Mouse (Mus musculus) forebrain, embryonic 10.5 days (tissue): ENCODE measurements around the gene Mcm3ap. TPM values are rescaled to one million over a fixed set of nuclear protein-coding genes. Genes with fewer than 3 reads are reported as not detected.

Source experiments
- DNase-seq: peaks from one replicate; pipeline ENCODE4 v3.0.0-alpha.2; 2017; ENCODE audit warnings: low spot score; ENCODE audit errors: extremely low spot score
- H3K27ac ChIP-seq: fragments of 300-500 bp; sonication (generic); 2 replicates; pipeline ENCODE4 v1.5.1; 2016; ENCODE audit warnings: mild to moderate bottlenecking
- H3K27me3 ChIP-seq: fragments of 300-500 bp; sonication (generic); 2 replicates; pipeline ENCODE4 v1.6.1; 2016; ENCODE audit warnings: mild to moderate bottlenecking; ENCODE audit not compliant: poor library complexity, severe bottlenecking
- H3K36me3 ChIP-seq: fragments of 300-500 bp; sonication (generic); replicated peaks from 2 replicates; pipeline ENCODE4 v1.6.1; 2016; ENCODE audit warnings: mild to moderate bottlenecking, moderate library complexity
- H3K4me1 ChIP-seq: fragments of 300-500 bp; sonication (generic); 2 replicates; pipeline ENCODE4 v1.6.1; 2016
- H3K4me3 ChIP-seq: fragments of 300-500 bp; sonication (generic); 2 replicates; pipeline ENCODE4 v1.5.1; 2016; ENCODE audit warnings: mild to moderate bottlenecking, moderate library complexity
- H3K9me3 ChIP-seq: fragments of 300-500 bp; sonication (generic); 2 replicates; pipeline ENCODE4 v1.6.1; 2016; ENCODE audit warnings: mild to moderate bottlenecking, moderate library complexity
- whole genome bisulfite sequencing: fragments of 180-500 bp; shearing (Covaris S2); methylation state at CpG from one replicate; pipeline ENCODE4 v1.1.7; 2016; 5-methylcytosine and 5-hydroxymethylcytosine counted together
- polyA plus RNA-seq: library from polyadenylated mRNA; unstranded; fragments of >200 nt; fragmentation: Nextera tagmentation; extraction: Ambion mirVana; gene quantifications from 2 replicates; pipeline ENCODE4 v1.2.1, GENCODE M21; 2016

Mcm3ap gene
- polyA plus RNA-seq, 1 experiment from 2014 or later = 81.7 TPM

DNA sequence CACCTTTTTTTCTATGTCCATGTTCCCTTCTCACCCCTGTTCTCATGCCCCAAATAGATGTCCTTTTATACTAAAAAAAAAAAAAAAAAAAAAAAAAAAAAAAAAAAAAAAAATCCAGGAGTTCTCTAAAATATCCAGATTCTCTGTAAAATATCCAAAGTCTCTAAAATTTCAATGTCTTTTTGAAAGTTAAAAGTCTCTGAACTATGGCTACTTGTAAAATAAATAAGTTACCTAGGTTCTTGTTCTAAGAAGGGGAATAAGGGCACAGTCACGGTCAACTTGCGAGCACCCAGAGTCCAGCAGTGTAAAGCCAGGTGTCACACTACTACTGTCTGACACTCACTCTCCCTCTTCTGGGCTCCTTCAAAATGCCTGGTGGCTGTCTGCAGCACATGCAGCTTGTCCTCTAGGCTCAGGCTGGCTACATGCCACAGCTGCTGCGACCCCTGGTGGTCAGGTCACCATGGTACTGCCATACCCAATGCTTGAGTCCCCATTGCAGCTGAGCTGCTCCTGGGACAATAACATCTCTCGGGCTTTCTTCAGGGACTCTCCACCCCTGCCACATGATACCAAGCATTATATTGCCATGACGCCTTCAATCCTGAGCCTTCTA lies 44.3 kb downstream of the Mcm3ap start:
- H3K27ac ChIP-seq = no peak overlapping the region
- peaks cover 5% of the 10 kb centered on the region for H3K9me3 ChIP-seq
- no peaks in the 10 kb centered on the region for H3K4me1 ChIP-seq
- peak; percentile 80 for DNase-seq
- H3K4me3 ChIP-seq = no peak overlapping the region
- H3K36me3 ChIP-seq = peaks cover 95% of the 10 kb centered on the region
- WGBS = 42% methylated on average over 5 of the region's 5 CpGs
- H3K27me3 ChIP-seq = no peaks in the 10 kb centered on the region

DNA sequence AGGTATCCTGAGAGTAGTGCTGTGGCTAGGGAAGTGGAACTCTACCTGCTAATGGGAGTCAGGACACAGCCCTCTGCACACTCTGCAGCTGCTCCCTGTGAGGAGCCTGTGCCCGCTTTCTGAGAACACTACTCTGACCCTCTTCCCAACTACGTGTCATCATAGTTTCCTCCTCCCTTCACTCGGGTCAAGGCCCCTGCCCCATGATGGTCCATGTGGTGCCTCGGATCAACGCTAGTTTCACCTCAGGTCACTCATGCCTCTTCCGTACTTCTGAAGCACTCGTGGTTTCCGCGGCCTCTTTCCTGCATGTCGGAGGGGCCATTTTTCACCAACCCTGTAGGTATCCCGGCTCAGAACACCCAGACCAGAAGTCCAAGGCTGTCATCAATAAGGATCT lies 62.2 kb downstream of the Mcm3ap start:
- H3K9me3 ChIP-seq = no peaks in the 10 kb centered on the region
- H3K4me1 ChIP-seq = peaks cover 36% of the 10 kb centered on the region
- DNase-seq = no peak
- peaks cover 35% of the 10 kb centered on the region for H3K36me3 ChIP-seq
- peak overlapping the region; percentile 87 for H3K4me3 ChIP-seq
- 7% methylated on average over 11 of the region's 11 CpGs for WGBS
- no peaks in the 10 kb centered on the region for H3K27me3 ChIP-seq
- H3K27ac ChIP-seq = peak overlapping the region; percentile 91

DNA sequence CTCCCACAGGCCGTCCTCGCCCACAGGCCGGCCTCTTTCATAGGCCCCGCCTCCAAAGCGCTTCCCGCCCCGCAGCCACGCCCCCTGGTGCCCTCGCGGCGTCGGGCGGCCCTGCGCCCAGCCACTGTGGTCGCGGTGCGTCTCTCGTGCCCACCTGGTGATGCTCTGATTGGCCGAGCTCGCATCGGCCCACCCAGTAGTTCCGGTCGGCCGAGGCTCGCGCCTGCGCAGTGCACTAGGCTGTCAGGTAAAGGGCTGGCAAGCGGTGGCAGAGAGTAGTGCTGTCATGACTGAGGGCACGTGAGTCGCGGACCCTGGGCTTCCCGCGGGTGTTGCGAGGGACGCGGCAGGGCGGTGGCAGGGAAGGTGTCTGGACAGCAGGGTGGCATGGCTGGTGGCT lies 62.6 kb downstream of the Mcm3ap start, which contains the start of gene Lss:
Gene Lss, plus strand, starts transcription at position 214 of the 400 bp plus-strand sequence.
- WGBS = under 1% methylated on average over 37 of the region's 37 CpGs
- Histone ChIP-seq H3K27me3 (no peaks in the 10 kb centered on the region), H3K36me3 (peaks cover 40% of the 10 kb centered on the region), H3K4me3 (peak within 1 kb of the TSS; percentile 87), H3K27ac (peak within 1 kb of the TSS; percentile 91), H3K9me3 (no peaks in the 10 kb centered on the region), H3K4me1 (peaks cover 36% of the 10 kb centered on the region)
- DNase-seq = peak; percentile 96

DNA sequence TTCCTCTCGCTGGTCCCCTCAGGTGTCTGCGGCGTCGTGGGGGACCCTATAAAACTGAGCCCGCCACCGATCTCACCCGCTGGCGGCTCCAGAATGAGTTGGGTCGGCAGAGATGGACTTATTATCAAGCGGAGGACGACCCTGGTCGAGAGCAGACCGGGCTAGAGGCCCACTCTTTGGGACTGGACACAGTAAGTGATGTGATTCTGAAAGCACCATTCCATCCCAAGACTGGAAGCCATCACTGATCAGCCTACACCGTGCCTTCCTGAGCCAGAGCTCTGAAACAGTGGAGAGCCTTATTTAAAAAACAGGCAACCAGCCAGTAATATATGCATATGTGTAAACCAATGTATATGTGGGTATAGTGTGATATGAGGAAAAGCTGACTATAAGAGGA lies 63.1 kb downstream of the Mcm3ap start:
- Histone ChIP-seq H3K4me1 (peaks cover 36% of the 10 kb centered on the region), H3K27me3 (no peaks in the 10 kb centered on the region), H3K9me3 (no peaks in the 10 kb centered on the region), H3K36me3 (peaks cover 44% of the 10 kb centered on the region), H3K4me3 (peak overlapping the region; percentile 87), H3K27ac (peak overlapping the region; percentile 91)
- no peak for DNase-seq
- 2% methylated on average over 14 of the region's 14 CpGs for WGBS

DNA sequence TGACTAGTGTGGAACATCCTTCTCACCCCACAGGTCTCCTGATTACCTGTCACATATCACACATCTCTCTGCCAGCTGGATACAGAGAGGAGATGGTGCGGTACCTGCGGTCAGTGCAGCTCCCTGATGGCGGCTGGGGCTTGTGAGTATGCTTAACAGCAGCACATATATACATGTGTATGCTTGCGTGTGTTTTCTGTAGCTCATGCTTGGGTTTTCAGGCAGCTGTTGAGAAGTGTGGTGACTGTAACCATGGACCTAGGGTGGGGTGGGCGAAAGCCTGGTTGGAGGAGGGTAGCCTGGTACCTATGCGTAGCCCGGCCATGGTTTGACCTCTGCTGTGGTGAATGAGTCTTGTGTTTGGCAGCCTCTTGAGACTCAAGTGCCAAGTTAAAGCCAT lies 66.8 kb downstream of the Mcm3ap start:
- no peaks in the 10 kb centered on the region for H3K27me3 ChIP-seq
- no peaks in the 10 kb centered on the region for H3K9me3 ChIP-seq
- no peak overlapping the region for H3K4me3 ChIP-seq
- H3K4me1 ChIP-seq = peaks cover 34% of the 10 kb centered on the region
- H3K36me3 ChIP-seq = peaks cover 81% of the 10 kb centered on the region
- no peak for DNase-seq
- WGBS = 97% methylated on average over 7 of the region's 7 CpGs
- no peak overlapping the region for H3K27ac ChIP-seq

DNA sequence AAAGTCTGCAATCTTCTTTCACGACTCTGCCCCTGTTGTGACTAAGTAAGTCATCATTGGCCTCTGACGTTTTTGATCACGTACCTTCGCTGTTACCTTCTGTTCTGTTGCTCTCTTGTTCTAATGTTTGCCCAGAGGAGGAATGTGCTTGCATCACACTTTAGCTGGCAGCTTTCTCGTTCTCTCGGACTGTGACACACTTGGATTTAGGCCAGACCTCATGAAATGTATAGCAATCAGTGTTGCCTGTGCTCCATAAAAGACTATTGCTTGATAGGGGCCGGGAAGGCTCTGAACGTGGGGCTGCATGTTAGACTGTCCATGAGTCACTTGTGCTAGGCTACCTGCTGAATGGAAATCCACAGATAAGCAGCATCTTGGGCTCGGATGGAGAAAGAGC lies 68.9 kb downstream of the Mcm3ap start:
- no peaks in the 10 kb centered on the region for H3K9me3 ChIP-seq
- no peaks in the 10 kb centered on the region for H3K27me3 ChIP-seq
- H3K36me3 ChIP-seq = peaks cover 99% of the 10 kb centered on the region
- 89% methylated on average over 9 of the region's 9 CpGs for WGBS
- no peak overlapping the region for H3K4me3 ChIP-seq
- H3K4me1 ChIP-seq = peaks cover 13% of the 10 kb centered on the region
- DNase-seq = no peak
- H3K27ac ChIP-seq = no peak overlapping the region

DNA sequence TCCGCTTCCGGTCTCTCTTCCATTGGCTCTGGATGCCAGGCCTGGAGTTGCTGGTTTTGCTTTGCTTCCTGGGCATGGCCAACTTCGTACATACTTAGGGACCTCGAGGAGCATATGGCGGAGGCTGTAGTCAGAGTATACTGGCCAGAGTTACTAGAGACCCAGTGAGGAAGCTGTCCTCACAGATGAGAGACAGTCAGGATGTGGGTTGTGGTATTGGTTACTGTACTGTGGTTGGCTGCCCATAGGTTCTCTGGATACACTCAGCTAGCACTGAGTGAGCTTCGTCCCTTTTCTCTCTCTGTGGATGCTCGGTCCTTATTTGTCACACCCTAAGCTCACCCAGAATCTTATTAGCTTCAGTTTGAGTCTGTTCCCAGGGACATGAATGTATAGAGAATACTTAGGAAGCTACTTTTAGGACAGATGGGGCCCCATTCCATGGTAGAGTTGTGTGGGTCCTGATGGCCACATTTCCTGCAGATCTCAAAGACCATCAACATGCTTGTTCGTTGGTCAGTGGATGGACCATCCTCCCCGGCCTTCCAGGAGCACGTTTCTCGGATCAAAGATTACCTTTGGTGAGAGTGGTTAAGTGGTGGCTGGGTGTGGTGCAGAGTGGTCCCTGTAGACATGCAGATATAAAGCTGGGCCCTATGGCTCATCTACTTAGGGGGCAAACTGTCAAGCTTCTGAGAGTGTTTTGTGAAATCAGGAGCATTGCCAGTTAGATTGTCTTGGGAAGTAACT lies 72.8 kb downstream of the Mcm3ap start:
- 93% methylated on average over 11 of the region's 11 CpGs for WGBS

DNA sequence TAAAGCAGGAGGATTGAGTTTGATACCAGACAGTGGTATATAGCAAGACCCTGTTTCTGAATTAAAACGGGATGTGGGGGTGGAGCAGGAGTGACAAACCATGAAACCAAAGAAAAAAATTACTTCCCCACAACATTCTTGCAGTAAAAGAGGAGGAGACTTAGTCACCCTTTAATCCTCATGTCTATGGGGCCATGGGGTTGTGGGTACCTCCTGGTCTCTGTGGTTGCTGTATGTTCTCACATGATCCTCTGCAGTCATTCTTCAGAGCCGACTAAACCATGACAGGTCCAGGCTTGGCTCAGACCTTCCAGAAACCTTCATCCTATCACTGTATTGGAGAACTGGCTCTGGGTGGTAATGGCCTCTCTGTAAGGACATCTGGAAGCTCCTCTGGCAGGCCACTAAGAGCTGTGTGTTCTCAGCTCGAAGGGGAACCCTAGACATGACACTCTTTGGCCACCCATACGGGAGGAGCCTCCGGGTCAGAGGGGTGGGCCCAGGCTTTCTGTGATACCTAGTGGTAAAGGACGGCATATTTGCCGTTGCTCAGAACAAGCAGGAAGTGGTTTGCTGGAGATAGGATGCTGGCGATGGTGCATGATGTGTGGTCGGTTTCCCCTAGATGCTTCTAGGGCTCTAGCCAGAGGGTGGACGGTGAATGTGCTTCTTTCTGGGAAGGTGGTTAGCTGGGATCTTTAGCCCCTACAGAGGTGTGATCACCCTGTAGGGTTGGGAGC lies 74.1 kb downstream of the Mcm3ap start:
- no peaks in the 10 kb centered on the region for H3K9me3 ChIP-seq
- H3K4me3 ChIP-seq = no peak overlapping the region
- WGBS = 89% methylated on average over 10 of the region's 10 CpGs
- H3K27ac ChIP-seq = no peak overlapping the region
- H3K4me1 ChIP-seq = no peaks in the 10 kb centered on the region
- no peak for DNase-seq
- no peaks in the 10 kb centered on the region for H3K27me3 ChIP-seq
- H3K36me3 ChIP-seq = peaks cover 100% of the 10 kb centered on the region

More for the DNA sequence above, 72.8 kb downstream of the Mcm3ap start:
- DNase-seq = no peak
- no peaks in the 10 kb centered on the region for H3K9me3 ChIP-seq
- H3K4me1 ChIP-seq = no peaks in the 10 kb centered on the region
- no peak overlapping the region for H3K27ac ChIP-seq
- H3K27me3 ChIP-seq = no peaks in the 10 kb centered on the region
- no peak overlapping the region for H3K4me3 ChIP-seq
- H3K36me3 ChIP-seq = peaks cover 100% of the 10 kb centered on the region

DNA sequence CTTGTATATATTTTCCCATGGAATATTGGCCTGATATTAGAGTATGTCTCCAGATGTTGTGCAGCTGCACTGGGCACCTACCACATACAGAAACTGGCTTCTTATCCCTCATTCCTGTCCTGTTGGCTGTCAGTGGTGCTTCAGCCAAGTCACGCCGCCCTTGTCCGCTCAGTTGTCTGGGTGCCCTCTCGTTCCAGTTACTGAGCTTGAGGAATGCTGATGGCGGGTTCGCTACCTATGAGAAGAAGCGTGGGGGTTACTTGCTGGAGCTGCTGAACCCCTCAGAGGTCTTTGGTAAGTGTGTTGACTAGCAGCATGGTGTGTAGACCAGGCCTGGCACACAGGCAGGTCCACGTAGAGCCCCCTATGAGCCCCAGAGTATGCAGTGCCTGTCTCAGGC lies 77.8 kb downstream of the Mcm3ap start:
- WGBS = 95% methylated on average over 8 of the region's 8 CpGs
- no peaks in the 10 kb centered on the region for H3K27me3 ChIP-seq
- no peaks in the 10 kb centered on the region for H3K4me1 ChIP-seq
- H3K27ac ChIP-seq = no peak overlapping the region
- no peaks in the 10 kb centered on the region for H3K9me3 ChIP-seq
- H3K36me3 ChIP-seq = peaks cover 100% of the 10 kb centered on the region
- no peak for DNase-seq
- H3K4me3 ChIP-seq = no peak overlapping the region

DNA sequence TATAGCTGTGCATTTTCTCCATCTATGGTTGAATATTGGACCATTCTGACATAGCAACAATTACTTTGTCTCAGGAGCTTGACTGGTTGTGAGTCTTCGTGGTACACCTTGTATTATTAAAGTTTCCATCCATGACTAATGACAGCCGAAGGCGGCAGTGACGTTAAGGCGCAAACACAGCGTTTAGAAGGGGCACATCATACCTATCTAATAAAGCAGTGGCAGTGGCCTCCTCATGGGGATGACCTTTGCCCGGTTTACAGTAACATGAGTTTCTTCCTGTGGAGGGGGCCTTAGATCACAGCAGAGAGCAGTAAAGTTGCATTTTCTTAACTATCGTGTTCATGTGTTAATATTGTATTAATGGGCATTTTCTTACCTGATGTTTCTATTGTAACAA lies 79.5 kb downstream of the Mcm3ap start:
- Histone ChIP-seq H3K36me3 (peaks cover 100% of the 10 kb centered on the region), H3K27ac (no peak overlapping the region), H3K4me1 (no peaks in the 10 kb centered on the region), H3K27me3 (no peaks in the 10 kb centered on the region), H3K9me3 (no peaks in the 10 kb centered on the region), H3K4me3 (no peak overlapping the region)
- no peak for DNase-seq
- 94% methylated on average over 8 of the region's 8 CpGs for WGBS

DNA sequence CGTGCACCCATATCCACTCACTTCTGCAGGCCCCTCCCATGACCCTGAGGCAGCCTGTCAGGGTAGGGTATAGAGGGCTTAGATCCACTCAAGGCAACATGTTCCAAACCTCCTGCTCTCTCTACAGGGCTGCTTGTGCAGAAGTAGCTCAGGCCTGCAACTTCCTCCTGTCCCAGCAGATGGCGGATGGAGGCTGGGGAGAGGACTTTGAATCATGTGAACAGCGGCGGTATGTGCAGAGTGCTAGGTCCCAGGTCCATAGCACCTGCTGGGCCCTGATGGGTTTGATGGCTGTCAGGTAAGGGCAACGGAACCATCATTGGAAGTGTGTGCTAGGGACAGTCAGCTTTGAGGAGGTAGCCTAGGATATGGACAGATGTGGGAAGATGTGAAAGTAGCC lies 81.7 kb downstream of the Mcm3ap start:
- DNase-seq = no peak
- H3K9me3 ChIP-seq = no peaks in the 10 kb centered on the region
- no peaks in the 10 kb centered on the region for H3K27me3 ChIP-seq
- no peak overlapping the region for H3K27ac ChIP-seq
- 82% methylated on average over 5 of the region's 5 CpGs for WGBS
- H3K4me1 ChIP-seq = no peaks in the 10 kb centered on the region
- H3K36me3 ChIP-seq = peaks cover 96% of the 10 kb centered on the region
- no peak overlapping the region for H3K4me3 ChIP-seq

DNA sequence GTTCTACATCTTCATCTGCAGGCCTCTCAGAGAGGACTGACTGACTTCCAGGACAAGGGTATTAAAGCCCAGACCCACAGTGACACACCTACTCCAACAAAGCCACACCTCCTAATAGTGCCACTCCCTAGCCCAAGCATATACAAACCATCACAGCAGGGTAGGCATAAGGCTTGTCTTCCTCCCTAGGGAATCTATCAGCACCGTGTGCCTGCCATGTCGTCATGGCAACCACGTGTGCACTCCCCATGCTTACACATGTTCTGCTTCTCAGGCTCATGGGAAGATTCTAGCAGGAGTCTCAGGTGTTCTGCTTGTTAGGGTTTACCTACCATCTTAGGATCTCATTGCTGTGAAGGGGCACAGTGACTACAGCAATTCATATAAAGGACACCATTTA lies 82.8 kb downstream of the Mcm3ap start:
- Histone ChIP-seq H3K4me1 (no peaks in the 10 kb centered on the region), H3K36me3 (peaks cover 93% of the 10 kb centered on the region), H3K27ac (no peak overlapping the region), H3K4me3 (no peak overlapping the region), H3K27me3 (no peaks in the 10 kb centered on the region), H3K9me3 (no peaks in the 10 kb centered on the region)
- 92% methylated on average over 3 of the region's 3 CpGs for WGBS
- DNase-seq = no peak

DNA sequence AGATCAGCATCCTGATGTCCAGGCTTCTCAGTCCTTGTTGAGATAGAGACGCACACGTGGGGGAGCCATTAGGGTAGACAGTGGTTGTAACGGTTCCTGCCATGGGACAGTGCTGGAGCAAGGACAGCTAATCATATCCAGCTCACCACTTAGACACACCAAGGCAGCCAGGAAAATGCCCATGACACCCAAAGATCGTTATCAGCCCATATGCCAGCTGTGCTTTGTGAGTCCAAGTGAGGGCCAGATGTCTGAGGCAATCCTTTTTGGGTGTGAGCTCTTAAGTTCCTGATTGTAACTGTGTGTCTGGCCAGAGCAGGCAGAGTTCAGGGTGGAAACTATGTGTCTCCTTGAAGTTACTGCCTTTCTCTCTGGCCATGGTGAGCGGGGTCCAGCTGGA lies 85.3 kb downstream of the Mcm3ap start:
- H3K4me1 ChIP-seq = no peaks in the 10 kb centered on the region
- no peaks in the 10 kb centered on the region for H3K27me3 ChIP-seq
- peaks cover 70% of the 10 kb centered on the region for H3K36me3 ChIP-seq
- H3K4me3 ChIP-seq = no peak overlapping the region
- 91% methylated on average over 5 of the region's 5 CpGs for WGBS
- no peaks in the 10 kb centered on the region for H3K9me3 ChIP-seq
- H3K27ac ChIP-seq = no peak overlapping the region
- DNase-seq = no peak
